Mouse (Mus musculus): ENCODE data around the gene Gm436. TPM values are rescaled to one million over a fixed set of nuclear protein-coding genes. Genes with fewer than 3 reads are reported as not detected.

Gene Gm436
- polyA plus RNA-seq (2014; fragmentation: Nextera tagmentation; extraction: Ambion mirVana) = not detected in 2 replicates

DNA sequence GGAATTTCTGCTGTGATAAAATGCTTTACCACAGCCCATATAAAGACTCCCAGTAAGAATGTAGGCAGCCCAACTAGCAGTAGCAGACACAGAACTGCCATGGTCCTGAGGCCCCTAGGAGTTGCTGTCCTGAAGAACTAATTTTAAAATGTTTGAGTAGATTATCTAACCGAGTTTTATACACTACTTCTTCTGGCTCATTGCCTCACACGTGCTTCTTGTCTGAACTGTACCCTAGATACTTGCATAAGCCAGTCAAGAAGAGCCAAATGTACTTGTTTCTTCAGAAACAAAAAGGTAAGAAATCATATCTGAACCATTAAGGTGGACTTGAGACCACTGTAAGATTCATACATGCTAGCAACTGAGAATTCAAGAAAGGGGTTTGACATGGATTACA lies at the start of gene Gm436:
TSS of gene Gm436 (minus strand) at position 101 of the 400 bp plus-strand sequence.
- no peak within 1 kb of the TSS for H3K4me3 ChIP-seq (ENCODE audit: low read depth, low read length)
- no peak within 1 kb of the TSS for H3K27ac ChIP-seq (ENCODE audit: low read depth, low read length)
- WGBS = 60% methylated on average over 2 of the region's 2 CpGs
- H3K9me3 ChIP-seq (ENCODE audit: control insufficient read depth, low read length) = no peaks in the 10 kb centered on the region
- no peak within 1 kb of the TSS for H3K9ac ChIP-seq (replicated peaks; ENCODE audit: low read depth, low read length)
- no peak for ATAC-seq (ENCODE audit: low read depth)
- no peak within 1 kb of the TSS for H3K4me2 ChIP-seq (ENCODE audit: low read depth, low read length)
- H3K4me1 ChIP-seq (ENCODE audit: control insufficient read depth, insufficient read depth, low read length) = no peaks in the 10 kb centered on the region
- no peaks in the 10 kb centered on the region for H3K36me3 ChIP-seq (ENCODE audit: control insufficient read depth, insufficient read depth, low read length)
- no peaks in the 10 kb centered on the region for H3K27me3 ChIP-seq (ENCODE audit: control insufficient read depth, insufficient read depth, low read length)

DNA sequence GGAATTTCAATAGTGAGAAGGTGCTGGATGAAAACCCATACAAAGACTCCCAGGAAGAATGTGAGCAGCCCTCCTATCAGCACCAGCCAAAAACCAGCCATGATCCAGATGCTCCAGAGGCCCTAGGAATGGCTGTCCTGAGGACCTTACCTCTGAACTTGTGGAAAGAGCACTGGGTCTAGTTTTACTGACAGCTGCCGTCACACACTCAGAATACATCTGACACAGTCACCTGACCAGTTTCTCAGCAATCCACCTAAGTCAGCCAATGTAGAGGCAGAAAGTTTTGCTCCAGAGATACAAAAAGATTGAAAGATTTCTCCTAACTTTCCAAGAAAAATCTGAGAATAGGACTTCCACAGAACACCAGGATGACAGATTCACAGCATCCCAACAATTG lies 35.1 kb upstream of the Gm436 start, which contains the start of gene Gm13178:
TSS of gene Gm13178 (minus strand) at position 101 of the 400 bp plus-strand sequence.
- no peak for ATAC-seq (ENCODE audit: low read depth)
- Histone ChIP-seq H3K27me3 (ENCODE audit: control insufficient read depth, insufficient read depth, low read length) (no peaks in the 10 kb centered on the region), H3K27ac (ENCODE audit: low read depth, low read length) (no peak within 1 kb of the TSS), H3K9me3 (ENCODE audit: control insufficient read depth, low read length) (no peaks in the 10 kb centered on the region), H3K4me1 (ENCODE audit: control insufficient read depth, insufficient read depth, low read length) (no peaks in the 10 kb centered on the region), H3K36me3 (ENCODE audit: control insufficient read depth, insufficient read depth, low read length) (no peaks in the 10 kb centered on the region), H3K9ac (replicated peaks; ENCODE audit: low read depth, low read length) (no peak within 1 kb of the TSS), H3K4me3 (ENCODE audit: low read depth, low read length) (no peak within 1 kb of the TSS), H3K4me2 (ENCODE audit: low read depth, low read length) (no peak within 1 kb of the TSS)
- 84% methylated on average over 1 of the region's 1 CpGs for WGBS

DNA sequence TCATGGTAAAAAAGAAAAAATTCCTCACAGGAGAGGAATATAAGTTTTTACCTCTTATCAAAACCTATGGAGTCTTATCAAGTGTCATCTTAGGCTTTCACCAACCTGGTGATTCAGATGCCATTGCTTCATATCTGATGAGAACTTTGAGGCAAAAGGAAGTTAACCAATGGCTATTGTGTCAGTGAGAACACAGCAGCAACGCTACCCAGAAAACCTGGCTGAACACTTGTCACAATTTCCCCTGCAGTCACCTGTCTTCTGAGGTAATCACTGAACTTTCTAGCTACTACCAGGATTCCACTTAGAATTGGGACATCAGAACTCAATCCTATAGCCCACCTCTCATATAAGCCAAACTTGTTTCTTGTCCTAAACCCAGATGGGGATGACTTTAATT lies 33.5 kb upstream of the Gm436 start:
- Histone ChIP-seq H3K4me3 (ENCODE audit: low read depth, low read length) (no peak overlapping the region), H3K27me3 (ENCODE audit: control insufficient read depth, insufficient read depth, low read length) (no peaks in the 10 kb centered on the region), H3K27ac (ENCODE audit: low read depth, low read length) (no peak overlapping the region), H3K9me3 (ENCODE audit: control insufficient read depth, low read length) (no peaks in the 10 kb centered on the region), H3K9ac (replicated peaks; ENCODE audit: low read depth, low read length) (no peak overlapping the region), H3K4me2 (ENCODE audit: low read depth, low read length) (no peak overlapping the region), H3K4me1 (ENCODE audit: control insufficient read depth, insufficient read depth, low read length) (no peaks in the 10 kb centered on the region), H3K36me3 (ENCODE audit: control insufficient read depth, insufficient read depth, low read length) (no peaks in the 10 kb centered on the region)
- ATAC-seq (ENCODE audit: low read depth) = no peak
- 81% methylated on average over 1 of the region's 1 CpGs for WGBS

DNA sequence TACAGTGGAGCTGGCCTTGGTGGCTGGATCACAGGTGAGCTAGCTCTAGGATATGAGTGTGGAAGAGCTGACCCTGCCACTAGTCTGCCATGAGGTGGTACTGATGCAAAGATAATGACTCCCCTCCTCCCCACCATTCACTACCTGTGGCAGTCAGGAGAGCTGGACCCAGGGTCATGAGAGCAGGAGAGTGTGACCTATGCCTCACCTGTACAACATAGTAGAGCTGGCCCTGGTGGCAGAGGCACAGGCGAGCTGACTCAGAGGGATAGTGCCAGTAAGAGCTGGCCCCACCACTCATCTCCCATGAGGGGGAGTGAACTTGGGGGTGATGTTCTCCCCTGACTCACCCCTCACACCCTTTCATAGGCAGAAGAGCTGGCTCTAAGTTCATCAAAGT lies 32.1 kb upstream of the Gm436 start:
- no peaks in the 10 kb centered on the region for H3K36me3 ChIP-seq (ENCODE audit: control insufficient read depth, insufficient read depth, low read length)
- WGBS = 73% methylated on average over 1 of the region's 1 CpGs
- H3K27ac ChIP-seq (ENCODE audit: low read depth, low read length) = no peak overlapping the region
- no peak overlapping the region for H3K4me3 ChIP-seq (ENCODE audit: low read depth, low read length)
- no peaks in the 10 kb centered on the region for H3K4me1 ChIP-seq (ENCODE audit: control insufficient read depth, insufficient read depth, low read length)
- H3K9me3 ChIP-seq (ENCODE audit: control insufficient read depth, low read length) = no peaks in the 10 kb centered on the region
- no peaks in the 10 kb centered on the region for H3K27me3 ChIP-seq (ENCODE audit: control insufficient read depth, insufficient read depth, low read length)
- H3K9ac ChIP-seq (replicated peaks; ENCODE audit: low read depth, low read length) = no peak overlapping the region
- H3K4me2 ChIP-seq (ENCODE audit: low read depth, low read length) = no peak overlapping the region
- ATAC-seq (ENCODE audit: low read depth) = no peak

DNA sequence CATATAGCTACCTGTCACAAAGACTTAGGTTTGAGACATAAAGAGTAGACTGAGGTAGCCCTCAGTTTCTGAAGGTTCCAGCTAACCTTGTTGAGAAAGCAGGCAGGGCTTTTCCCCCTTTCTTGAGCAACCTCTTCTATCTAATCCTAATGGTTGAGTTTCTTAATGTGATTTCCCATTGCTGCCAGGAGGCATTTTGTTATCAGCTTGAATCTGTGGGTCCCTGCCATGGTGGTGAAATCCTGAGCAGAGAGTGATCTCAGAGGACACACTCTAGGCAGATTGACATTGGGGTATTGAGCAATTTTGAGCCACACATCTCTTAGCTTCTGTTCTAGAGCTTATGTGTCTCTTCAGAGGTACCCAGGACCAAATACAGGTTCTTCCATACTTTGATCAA lies 47.9 kb downstream of the Gm436 start:
- Histone ChIP-seq H3K36me3 (ENCODE audit: control insufficient read depth, insufficient read depth, low read length) (no peaks in the 10 kb centered on the region), H3K9ac (replicated peaks; ENCODE audit: low read depth, low read length) (no peak overlapping the region), H3K9me3 (ENCODE audit: control insufficient read depth, low read length) (peaks cover 7% of the 10 kb centered on the region; the same call in 1 of the 2 replicates), H3K27ac (ENCODE audit: low read depth, low read length) (no peak overlapping the region), H3K4me3 (ENCODE audit: low read depth, low read length) (no peak overlapping the region), H3K27me3 (ENCODE audit: control insufficient read depth, insufficient read depth, low read length) (no peaks in the 10 kb centered on the region), H3K4me2 (ENCODE audit: low read depth, low read length) (no peak overlapping the region), H3K4me1 (ENCODE audit: control insufficient read depth, insufficient read depth, low read length) (no peaks in the 10 kb centered on the region)
- ATAC-seq (ENCODE audit: low read depth) = no peak

Other genes starting within 250 kb of the Gm436 start
- gene 1700012P22Rik, start 247.6 kb downstream of the Gm436 start, polyA plus RNA-seq (2014; fragmentation: Nextera tagmentation; extraction: Ambion mirVana) = not detected in 2 replicates
- not detected in 2 replicates for gene Gm9944, start 233.1 kb downstream of the Gm436 start, polyA plus RNA-seq (2014; fragmentation: Nextera tagmentation; extraction: Ambion mirVana)
- gene Aadacl3, start 222.6 kb downstream of the Gm436 start, polyA plus RNA-seq (2014; fragmentation: Nextera tagmentation; extraction: Ambion mirVana) = not detected in 2 replicates
- not detected in 2 replicates for gene 9430007A20Rik, start 166.5 kb downstream of the Gm436 start, polyA plus RNA-seq (2014; fragmentation: Nextera tagmentation; extraction: Ambion mirVana)
- gene Gm13124, start 121.2 kb downstream of the Gm436 start, polyA plus RNA-seq (2014; fragmentation: Nextera tagmentation; extraction: Ambion mirVana) = not detected in 2 replicates
- gene Aadacl4, start 72.7 kb downstream of the Gm436 start, polyA plus RNA-seq (2014; fragmentation: Nextera tagmentation; extraction: Ambion mirVana) = not detected in 2 replicates
- gene Gm13178, start 35.0 kb upstream of the Gm436 start, polyA plus RNA-seq (2014; fragmentation: Nextera tagmentation; extraction: Ambion mirVana) = not detected in 2 replicates
- not detected in 2 replicates for gene Gm438, start 100.2 kb upstream of the Gm436 start, polyA plus RNA-seq (2014; fragmentation: Nextera tagmentation; extraction: Ambion mirVana)
- gene Dhrs3, start 206.5 kb upstream of the Gm436 start, polyA plus RNA-seq (2014; fragmentation: Nextera tagmentation; extraction: Ambion mirVana) = 17.0 and 30.8 TPM in 2 replicates